Mouse (Mus musculus): ENCODE measurements around the gene Pitx1.

The Pitx1 gene

GRCm38 (mm10) chr13:55830833-55831721 lies 4.9 kb downstream of the Pitx1 start:
- in situ Hi-C loops (cut with MboI), result no loop called here

DNA sequence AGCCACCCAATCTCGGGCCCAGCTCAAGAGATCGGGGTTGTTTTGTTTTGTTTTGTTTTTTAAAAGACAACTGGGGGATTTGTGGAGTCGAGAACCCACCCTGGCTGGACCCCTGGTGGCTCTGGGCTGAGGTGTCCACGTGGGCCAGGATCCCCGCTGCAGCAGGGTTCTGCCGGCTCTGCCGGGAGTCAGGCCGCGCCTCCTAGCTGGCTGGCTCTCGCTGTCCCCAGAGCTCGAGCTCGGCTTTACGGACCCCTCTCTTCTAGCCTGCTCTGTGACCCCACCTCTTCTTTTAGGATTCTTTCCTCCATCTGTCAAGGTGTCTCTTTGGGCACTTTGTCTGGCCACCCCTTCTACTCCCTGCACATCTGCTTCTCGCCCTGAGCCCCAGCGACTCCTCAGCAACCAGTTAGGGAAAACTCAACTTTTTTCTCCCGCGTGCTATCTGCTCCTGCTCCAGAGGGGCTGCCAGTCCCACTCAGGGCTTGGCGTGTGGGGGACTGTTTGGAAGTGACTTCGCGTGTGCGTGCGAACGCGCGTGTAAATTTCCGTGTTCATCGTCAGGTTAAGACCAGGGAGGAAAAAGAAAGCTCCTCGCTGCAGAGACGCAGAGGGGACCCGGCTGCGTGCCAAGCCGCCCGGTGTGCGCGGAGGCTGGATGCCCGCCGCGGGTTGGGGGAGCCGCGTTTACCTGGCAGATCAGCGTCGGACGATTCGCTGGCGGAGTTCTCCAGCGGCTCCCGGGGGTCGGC lies 5.7 kb downstream of the Pitx1 start:
- in situ Hi-C loops (cut with MboI), result no loop called here

DNA sequence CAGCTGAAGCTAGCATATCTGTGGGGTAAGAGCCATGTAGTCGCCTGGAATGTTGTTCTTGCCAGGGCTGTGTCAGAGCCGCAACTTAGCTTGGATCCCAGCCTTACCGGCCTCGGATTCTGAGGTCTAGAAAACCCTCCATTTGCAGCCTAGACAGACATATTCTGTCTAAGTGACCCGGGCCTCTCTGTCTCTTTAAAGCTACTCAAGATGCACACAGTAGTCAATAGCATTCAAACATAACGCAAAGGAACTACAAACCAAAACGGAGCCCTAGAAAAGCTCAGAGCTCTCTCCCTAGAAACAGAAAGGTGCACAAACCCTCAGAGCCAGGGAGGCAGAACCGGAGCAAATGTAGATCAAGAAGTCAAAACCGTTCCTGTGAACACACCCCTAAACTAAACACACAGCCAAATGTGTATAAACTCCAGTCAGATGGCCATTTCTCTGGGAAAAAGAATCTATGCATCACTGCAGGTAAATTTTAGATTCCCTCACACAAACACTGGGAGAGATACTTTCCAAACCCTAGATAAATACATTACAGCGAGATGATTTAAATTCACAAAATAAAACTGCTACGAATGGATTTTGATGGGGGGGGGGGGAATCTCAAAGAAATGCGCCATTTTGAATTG lies 6.9 kb downstream of the Pitx1 start:
- in situ Hi-C loops (cut with MboI), result no loop called here

- in situ Hi-C loops (cut with MboI), result no loop called here
Measured at GRCm38 (mm10) chr13:55828141-55829017, 7.6 kb downstream of the Pitx1 start.

DNA sequence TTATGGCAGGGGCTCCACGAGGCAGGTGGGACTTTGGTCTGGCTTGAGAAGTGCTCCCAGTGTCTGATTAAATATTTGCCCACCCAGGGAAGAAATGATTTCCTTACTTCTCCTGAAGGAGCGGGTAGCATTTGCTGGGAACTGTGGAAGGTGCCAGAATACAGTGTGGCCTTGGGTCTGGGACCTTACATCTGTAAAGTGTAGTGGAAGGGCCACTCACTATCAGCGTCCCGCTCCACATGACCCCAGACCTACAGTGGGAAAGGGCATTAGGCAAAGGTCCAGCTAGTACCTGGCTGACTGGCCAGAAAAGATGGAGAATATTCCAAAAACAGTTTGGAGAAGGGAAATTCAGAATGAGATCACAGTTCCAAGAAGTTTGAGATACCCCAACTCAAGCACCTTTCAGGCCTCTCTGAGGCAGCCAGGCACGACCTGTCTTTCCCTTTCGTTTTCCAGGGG lies 8.3 kb downstream of the Pitx1 start:
- in situ Hi-C loops (cut with MboI), result no loop called here

DNA sequence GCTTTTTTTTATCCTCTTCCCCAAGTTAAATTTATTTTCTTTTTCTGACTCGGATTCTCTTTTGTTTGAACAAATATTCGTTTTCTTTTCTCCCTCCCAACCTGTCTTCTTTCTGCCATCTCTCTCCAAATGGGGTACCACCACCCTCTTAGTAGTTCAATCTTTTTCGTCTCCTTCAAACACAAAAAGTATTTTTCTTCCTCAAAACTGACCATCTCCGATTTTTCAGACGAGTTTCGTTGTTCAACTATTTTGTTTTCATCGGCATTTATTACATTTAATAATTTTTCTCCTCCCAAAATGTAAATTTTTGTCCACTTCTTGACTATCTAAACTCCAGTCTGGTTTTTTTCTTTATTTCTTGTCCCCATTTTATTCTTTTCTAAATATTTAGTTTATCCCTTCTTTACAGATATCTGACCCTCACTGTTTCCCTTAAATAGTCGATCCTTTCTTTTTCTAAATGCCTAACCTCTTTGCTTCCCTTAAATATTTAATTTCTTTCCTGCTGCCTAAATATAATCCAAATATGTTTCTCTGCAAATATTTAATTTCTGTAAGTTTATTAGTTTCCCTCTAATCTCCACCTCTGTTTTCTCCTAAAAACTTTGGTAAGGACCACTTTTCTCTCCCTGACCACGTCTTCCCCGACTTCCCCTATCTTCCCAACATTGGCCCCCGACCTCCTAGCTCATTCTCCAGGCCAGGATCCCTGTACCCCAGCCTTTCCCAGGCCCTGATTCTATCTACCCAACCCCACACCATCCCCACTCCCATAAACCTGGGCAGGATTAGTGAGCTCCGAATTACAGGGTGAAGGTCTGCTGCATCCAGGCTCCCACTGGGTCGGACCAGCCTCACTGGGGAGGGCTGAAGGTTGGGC lies 9.0 kb downstream of the Pitx1 start:
- in situ Hi-C loops (cut with MboI), result no loop called here

DNA sequence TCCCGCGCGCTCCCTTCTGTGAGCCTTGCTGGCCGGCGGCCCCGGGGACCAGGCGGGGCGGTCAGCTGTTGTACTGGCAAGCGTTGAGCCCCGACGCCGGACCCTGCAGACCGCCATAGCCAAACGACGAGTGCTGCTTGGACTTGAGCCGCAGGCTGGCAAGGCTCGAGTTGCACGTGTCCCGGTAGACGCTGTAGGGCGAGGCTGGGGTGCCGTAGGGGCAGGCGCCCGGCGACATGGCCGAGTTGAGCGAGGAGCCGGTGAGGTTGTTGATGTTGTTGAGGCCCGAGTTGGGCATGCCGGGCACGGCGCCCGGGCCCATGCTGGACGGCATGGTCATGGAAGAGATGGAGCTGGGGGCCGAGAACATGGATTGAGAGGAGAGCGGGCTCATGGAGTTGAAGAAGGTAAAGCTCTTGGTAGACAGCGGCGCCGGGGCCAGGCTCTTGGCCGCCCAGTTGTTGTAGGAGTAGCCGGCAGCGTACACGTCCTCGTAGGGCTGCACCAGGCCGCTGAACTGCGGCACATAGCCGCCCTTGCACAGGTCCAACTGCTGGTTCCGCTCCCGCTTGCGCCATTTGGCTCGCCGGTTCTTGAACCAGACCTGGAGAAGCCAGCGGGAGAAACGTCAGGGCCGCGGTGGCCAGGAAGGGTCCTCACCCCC lies 9.9 kb downstream of the Pitx1 start:
- in situ Hi-C loops (cut with MboI), result no loop called here

DNA sequence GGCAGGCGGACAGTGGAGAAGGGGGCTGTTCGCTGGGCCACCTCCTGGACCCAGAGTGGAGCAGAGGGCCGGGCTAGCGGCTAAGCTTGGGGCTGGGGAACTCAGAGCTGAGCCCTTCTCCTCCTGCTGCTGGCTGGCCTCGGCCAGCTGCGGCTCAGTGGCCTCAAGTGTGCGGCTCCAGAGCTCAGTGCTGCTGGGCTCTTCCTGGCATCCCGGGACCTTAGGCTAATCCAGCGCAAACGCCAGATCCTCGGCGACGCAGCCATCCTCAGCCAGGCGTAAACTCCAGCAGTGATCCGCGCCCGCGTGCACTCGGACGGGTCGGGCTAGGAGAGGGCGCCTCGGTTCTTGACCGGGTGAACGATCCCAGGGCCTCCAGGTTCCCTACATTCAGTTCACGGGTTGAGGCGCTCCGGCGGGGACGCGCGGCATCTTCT lies 10.7 kb downstream of the Pitx1 start:
- in situ Hi-C loops (cut with MboI), result no loop called here

DNA sequence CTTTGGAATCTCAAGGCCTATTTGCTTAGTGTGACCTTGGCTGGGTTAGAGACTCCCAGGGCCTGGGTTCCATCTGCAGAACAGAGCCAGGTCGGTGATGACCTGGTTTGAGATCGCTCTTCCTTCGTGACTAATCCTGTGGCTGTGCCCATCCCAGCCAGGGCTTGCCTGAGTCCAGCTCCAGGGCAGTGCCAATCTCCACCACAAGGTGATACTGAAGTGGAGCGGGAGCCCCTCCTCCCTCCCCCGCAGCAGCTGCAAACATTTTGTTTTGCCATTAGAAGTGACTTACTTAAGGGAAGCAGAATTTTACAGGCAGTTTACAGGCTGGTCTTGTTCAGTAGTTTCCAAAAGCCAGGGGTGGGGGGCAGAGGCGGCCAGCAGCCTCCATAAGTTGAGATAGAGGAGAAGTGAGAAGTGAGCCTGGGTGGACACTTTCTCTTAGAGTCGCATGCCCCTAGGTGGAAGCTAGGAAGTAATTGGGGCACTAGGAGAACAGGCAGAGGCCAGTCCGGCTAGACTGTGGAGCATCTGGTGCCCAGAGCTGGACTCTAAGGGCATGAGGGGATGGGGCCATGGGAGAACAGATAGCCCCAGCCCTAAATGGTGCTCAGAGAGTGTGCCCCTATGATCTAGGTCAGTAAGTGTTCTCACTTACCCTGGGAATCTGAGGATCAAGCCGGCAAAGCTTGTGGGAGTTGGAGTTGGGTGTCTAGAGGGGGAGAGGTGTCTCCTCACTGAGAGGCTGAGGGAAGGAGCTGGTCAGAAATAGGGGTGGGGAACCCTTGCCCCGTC lies 11.6 kb downstream of the Pitx1 start:
- in situ Hi-C loops (cut with MboI), result no loop called here

DNA sequence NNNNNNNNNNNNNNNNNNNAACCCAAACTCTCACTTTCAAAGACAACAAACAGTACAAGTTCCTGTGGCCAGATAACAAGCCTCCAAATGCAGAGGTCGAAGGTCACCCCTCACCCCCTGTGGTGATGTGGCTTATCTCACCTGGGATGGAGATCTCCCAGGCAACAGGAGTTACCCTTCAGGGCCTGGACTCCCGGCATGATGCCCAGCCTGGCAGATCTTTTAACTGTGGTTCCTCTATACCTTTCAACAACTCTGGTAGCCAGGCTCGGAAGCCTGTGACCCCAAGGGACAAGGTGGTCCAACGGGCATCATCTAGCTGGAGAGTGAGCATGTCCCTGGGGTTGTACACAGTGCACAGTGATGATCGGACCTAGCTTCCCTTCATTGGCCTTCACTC lies 13.5 kb downstream of the Pitx1 start:
- in situ Hi-C loops (cut with MboI), result no loop called here

DNA sequence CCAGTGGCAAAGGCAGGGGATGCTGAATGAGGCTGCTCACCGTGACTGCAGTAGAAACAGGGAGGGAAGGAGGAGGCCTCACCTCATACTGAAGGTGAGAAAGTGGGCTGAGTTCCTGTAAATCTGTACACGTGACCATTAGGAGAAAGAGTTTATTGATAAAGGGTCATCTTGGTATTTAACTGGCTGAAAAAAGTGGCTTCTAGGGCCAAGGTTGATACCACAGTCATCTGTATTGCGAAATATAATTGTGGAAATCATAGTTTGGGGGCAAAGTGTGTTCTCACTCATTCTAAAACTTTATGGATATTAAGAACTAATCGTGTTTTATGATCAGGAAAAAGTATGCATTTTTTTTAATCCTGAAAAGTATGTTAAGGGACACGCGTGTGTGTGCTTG lies 21.2 kb downstream of the Pitx1 start:
- in situ Hi-C loops (cut with MboI), result no loop called here

DNA sequence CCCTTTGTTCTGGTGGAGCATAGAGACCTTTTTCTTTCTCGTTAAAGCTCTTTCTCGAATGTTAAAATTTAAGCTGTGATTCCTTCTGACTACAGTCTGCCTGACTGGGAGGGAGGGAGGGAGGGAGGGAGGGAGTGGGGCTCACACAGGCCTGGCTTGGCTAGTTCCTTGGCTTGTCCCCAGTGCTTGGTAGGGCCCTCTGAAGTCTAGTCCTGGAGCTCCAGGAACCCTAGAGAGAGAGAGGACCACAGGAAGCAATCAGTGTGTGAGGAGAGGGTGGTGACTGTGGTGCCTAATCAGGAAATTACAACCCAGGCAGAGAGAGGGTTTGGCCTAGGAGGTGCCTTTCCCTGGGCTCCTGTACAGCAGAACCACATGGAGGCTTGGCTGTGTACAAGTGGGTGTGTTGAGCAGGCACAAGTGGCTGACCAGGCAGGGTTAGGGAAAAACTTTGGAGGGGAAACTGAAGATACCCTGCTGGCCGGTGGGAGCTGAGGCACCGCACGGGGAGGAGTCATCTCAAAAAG lies 22.4 kb downstream of the Pitx1 start:
- in situ Hi-C loops (cut with MboI), result no loop called here

DNA sequence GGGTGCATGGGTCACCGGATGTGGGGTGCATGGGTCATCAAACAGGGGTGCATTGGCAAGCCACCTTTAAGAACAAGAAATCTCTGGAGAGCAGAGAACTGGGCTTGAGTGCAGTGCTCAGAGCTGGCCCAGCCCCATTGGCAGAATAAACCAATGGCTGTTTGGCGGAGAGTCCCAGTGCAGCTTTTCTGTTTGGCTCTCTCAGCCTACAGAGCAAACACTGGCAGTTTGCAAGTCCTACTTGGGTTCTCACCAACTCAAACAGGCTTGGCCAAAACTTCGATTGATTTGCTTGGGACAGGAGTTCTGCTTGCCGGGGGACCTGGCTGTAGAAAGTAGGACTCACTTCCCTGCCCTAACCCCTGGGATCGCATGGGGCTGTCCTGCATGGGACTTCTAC lies 25.0 kb downstream of the Pitx1 start:
- in situ Hi-C loops (cut with MboI), result no loop called here

- in situ Hi-C loops (cut with MboI), result no loop called here
Measured at GRCm38 (mm10) chr13:55809707-55810106, 26.3 kb downstream of the Pitx1 start.

DNA sequence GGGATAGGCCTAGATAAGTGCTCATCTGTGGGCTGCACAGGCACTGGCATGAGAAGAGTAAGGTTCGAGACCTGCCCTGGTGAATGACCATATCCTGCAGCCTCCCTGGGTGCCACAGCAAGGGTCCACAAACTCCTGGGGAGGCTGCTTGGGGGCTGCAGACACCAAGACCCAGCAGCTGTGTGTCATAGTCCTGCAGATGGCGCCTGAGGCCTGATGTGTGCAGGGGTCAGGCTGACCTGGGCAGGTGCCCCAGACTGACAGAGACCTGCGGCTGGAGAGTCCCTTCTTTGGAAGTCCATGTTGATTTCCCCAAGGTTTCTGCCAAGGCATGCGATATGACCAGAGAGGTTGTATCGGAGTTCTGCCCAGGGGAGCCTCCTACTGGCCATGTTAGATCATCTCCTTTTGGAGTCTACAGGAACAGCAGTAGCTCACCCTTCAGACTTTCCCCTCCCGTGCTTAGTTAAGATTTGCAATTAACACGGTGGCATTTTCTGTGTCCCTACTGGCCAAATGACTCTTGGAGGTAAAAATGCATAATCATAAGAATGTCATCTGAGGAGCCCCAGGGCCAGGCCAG lies 26.9 kb downstream of the Pitx1 start:
- in situ Hi-C loops (cut with MboI), result no loop called here

GRCm38 (mm10) chr13:55803973-55804372 lies 32.0 kb downstream of the Pitx1 start:
- in situ Hi-C loops (cut with MboI), result no loop called here

- in situ Hi-C loops (cut with MboI), result no loop called here
Measured at GRCm38 (mm10) chr13:55801246-55801645, 34.7 kb downstream of the Pitx1 start.

DNA sequence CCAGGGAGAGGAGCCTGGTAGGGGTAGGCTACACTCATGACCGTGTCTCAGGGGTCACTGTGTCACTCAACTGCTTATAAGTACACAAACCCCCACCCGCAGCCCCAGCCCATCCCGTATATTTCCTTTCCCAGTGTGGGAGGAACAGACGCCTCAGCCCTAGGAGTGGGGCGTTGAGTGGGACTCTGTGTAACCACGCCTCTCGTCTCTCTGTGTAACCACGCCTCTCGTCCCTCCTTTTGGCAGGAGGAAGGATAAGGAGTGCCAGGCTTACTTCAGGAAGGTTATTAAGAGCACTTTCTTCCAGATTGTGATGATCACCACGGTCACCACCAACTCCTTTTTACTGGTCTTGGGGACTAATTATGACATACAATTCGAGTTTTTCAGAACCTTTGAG lies 49.9 kb downstream of the Pitx1 start:
- in situ Hi-C loops (cut with MboI), result no loop called here

GRCm38 (mm10) chr13:55784268-55784667 lies 51.7 kb downstream of the Pitx1 start, which contains the start of gene Catsper3:
Gene Catsper3 (plus strand): TSS chr13:55784568.
- in situ Hi-C loops (cut with MboI), result no loop called here

All from mature B cell (primary cell).